Mouse (Mus musculus): ENCODE data around the gene Naaladl2. TPM values are rescaled to one million over a fixed set of nuclear protein-coding genes. Genes with fewer than 3 reads are reported as not detected.

Naaladl2 gene
- total RNA-seq, 4 experiments from 2014 or later, result 2.9 to 4.6 (median 3.0) TPM

DNA sequence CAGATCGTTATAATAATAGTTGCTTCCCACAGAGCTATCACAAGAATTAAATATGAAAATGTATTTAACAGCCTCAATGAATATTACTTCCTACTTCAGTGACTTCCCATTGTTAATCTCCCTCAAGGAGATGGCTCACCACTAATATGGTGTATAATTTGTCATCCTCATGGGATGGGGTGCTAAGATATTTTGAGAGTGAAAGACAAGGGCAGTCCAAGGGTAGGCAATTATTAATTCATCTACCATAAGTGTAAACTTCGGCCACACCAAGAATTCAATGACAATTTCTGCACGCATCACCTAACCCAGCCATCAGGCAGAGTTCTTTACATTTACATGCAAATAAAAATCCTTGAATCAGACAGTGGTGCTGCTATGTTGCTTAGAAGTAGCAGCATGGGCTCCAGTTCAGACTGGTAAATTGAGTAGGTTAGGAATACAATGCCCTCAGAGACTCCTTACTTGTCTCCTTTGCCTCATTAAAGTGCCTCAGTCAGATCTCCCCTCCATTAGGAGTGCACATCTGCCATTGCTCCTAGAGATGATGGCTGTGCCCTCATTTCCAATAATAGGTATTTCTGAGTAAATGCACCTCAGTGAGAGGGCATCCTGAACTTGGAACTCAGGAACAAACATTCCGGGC, 438.2 kb downstream of the Naaladl2 start:
- no peak for DNase-seq (ENCODE audit: low spot score in 2 of 2)

DNA sequence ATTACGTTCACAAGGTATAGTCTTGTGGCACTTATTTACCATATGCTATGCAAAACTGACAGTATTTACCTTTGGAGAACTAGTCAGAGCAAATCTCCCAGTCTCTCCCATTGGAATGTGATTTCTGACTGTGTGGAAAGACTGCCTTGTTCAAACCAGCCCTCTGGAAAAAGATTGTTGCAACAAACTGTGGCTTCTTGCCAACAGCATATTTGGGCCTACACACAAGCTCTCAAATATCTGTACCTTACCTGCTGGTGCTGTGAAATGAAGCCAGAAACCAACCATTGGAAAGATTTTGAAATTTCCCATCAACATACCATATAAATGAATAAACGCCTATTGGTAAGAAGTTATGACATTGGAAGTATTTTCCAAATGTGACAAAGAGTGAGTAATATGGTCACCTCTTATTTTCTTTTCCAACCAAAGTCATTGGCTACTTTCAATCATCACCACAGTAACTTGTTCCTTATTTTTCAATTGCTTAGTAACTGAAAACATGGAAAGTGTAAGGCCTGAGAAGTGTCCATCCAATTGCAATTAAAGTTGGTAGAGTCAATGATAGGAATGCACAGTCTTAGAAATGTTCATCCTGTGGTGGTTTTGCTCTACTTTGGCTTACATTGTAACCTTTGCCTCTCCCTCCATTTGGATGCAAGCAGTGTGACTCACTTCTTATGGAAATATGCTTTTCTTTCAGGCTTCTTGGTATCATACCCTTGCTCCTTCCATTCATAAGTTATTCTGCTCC, 453.7 kb downstream of the Naaladl2 start:
- DNase-seq (ENCODE audit: low spot score in 2 of 2), result no peak

DNA sequence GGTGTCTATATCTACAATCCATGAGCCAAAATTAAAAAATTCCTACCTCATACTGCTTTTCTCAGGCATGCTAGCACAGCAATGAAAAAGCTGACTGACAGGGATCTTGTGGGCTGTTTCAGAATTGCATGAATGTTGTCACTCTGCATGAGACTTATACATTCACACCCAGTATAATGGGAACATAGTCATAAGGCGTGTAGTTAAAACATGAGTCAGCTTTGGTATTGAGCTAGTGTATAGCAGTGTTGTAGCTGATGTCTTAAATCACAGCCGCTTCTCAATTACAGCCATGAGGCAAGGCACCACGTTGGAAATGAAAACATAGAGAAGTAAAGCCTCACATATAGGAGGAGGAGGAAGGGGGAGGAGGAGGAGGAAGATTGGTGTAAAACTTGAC, 473.6 kb downstream of the Naaladl2 start:
- DNase-seq (ENCODE audit: low spot score in 2 of 2), result no peak

DNA sequence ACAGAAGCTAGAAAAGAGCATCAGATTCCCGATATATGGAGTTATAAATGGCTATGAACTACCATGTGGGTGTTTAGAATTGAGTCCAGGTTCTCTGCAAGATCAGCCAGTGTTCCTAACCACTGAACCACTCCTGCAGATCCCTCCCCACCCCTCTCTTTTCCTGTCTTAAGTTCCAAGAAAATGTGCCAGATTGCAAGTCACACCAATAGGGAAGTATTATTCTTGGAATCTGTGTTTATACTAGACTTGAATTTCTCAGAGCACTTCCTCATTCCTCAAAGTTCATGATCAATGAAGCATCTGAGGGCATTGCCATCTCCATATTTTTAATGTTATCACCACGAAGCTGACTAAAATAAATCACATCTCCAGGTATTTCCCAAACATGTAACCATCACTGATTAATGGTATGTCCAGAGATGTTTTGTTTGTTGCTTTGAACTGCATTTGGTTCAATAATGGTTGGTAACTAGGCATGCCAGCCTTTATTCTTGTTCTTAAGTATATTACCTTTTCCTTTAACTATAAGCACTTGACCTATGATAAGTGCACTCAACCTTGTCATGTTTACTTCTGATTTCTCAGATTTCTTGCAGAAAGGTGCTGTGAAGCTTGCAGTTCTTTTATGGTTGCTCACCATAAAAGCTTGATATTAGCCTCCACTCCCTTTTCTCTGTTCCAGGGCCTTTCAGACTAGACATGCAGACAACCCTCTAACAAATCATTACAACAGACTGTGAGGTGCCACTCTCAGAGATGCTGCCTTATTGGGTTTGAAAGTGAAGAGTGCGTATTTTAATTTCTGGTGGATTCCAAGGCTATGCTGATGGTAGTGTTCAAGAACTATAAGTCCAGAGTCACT, 475.8 kb downstream of the Naaladl2 start:
- DNase-seq (ENCODE audit: low spot score in 2 of 2), result no peak

DNA sequence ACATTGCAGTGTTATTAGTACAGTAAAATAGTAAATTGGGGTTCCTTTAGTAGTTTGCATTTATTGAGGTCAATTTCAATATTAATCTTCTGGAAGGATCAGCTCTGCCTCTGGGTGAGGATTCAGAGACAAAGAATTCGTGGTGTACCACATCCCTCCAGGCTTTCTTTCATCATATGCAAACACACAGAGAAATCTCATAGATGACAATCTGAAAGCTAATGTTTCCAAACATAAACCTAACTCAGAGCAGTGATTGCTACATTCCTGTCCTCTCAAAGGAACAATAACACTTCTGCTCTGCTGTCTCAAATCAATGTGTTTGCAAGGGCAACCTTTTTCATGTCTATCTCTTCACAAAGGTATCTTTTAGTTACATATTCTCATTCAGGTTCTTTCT, 478.7 kb downstream of the Naaladl2 start:
- DNase-seq (ENCODE audit: low spot score in 2 of 2), result no peak

DNA sequence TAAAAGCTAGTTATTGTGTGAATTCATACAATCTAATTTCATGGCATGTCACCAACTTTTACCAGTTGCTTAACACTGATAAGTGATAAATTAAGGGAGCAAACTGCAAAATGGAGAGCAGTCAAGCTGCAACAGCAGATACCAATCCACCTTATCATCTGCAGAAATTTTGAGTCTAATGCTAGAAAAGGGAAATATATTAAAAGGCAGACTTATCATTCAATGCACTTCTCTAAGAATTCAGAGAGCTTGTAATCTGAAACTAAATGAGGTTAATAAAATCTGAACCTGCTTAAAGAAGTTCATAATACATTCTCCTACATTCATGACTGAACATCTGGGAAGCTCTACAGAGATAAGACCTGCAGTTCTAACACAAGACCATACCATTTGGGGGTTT, 480.3 kb downstream of the Naaladl2 start:
- DNase-seq (ENCODE audit: low spot score in 2 of 2), result no peak

DNA sequence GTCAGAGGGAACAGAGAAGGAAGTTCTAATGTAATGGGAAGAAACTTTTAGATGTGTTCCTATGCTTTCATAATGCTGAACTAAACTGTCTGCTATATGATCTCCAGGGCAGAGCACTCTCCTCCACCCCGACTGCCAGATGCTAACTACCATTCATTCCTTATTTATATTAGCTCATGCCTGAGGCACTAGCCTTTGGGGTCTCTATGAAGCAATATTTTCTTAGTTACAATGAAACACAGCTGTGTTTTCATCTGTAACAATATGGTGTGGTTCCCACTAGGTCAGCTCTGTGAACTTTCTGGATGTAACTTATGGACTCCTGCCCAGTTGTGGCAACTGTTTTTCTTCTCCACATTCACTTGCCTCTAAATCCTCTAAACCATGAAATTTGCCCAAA, 514.0 kb downstream of the Naaladl2 start:
- DNase-seq (ENCODE audit: low spot score in 2 of 2), result no peak

DNA sequence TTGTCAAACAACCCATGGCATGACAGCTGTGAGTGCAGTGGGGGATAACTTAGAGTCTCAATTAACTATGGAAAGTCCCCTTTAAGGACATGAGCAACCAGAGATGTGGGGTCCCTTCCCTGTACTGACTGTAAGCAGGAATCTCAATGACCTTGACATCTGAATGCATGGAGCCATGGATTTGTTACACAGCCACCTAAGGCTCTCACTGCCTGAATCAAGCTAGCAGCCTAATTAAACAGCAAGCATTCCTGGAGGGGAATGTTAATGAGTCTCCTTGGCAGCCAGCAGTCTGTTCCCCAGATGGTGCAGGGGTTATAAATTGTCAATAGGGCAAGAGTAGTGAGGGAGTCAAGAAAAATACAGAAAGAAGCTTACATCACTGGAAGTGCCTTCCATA, 538.6 kb downstream of the Naaladl2 start:
- peak; percentile 6 to 8 for DNase-seq (ENCODE audit: low spot score in 2 of 2)

DNA sequence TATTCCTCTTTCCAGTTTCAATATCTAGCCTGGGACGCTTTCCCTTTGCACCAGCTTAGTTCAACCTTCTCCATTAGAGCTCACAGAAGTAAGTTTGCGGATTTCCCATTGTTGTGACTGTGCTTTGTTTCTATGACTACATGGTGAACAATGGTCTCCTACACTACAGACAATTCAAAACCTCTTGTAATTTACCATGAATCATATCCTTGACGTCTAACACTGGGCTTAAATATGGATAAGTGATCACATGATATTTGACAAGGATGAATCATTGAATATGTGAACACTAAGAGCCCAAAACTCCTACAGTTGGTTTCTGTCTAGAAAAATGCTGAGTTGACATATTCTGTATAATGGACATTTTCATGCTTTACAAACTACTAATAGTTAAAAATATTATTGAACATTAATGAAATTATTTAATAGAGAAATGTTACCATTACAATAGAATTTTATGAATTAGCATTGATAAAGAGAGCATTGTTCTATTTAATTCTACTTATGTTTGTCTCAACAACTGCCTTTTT, 539.2 kb downstream of the Naaladl2 start:
- no peak for DNase-seq (ENCODE audit: low spot score in 2 of 2)

DNA sequence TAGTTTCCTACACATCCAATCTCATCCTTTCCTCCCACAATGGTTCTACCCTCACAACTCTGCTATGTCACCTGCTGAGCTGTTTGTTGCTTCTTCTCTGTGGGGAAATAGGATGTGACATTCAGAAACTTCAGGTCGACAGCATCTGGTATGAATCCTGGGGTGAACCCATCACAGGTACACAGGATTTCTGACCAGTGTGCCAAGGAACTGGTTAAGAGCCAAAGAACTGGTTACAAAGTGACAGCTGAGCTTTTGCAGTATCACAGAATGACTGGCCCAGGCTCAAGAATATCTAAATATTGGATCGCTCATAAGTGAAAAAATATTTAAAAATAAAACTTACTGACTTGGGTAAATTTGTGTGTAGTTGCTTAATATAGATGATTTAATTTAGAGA, 548.6 kb downstream of the Naaladl2 start:
- DNase-seq (ENCODE audit: low spot score in 2 of 2), result no peak

DNA sequence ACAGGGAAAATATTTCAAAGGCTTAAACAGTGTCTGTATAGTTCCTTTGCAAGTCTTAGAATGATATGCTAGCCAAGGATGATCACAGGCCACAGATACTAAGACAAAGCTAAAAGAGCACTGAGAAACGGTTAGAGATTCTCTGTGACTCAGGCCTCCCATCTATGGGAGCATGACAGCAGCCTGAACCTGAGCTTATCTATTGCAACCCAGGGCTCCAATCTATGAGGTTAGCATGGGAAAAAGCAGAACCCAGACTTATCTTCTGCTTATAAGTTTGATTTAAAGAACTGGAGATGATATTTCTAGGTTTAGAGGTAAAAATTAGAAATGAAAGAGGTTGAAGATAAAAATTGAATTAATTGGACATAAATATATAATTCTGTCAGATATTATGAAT, 587.4 kb downstream of the Naaladl2 start:
- no peak for DNase-seq (ENCODE audit: low spot score in 2 of 2)

DNA sequence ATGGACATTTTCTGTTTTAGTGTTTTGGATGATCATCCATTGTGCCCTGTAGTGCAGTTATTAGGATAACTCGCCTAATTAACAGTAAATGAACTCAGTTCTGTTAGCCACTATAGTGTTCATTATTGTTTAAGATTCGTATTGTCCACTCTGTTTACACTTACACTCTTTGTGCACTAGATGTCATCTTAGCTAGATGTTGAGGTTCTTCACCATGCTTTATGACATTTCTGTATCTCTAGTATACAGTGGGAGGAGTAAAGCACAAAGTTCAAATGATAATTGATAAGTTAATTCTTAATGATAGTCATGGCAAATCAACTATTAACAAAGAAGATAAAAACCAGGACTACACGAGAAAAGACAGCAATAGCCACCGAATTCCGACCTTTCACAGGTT, 590.4 kb downstream of the Naaladl2 start:
- DNase-seq (ENCODE audit: low spot score in 2 of 2), result no peak

DNA sequence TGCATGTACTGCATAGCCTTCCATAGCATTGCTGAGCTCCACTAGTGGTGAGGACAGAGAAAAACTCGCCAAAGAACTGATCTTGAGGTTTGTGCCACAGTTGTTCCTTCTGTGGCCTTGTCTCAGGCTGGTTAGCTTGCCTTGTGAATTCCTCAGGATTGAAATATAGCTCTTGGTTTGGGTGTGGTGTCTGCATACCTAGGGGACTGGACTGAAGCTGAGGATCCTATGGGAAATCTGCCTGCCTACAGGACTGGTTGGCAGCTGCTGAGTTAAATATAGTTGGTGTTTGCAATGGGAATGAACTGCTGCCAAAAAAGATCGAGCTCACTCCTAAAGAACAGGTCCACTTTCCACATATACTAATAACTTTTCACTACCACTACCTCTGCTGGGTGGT, 591.4 kb downstream of the Naaladl2 start:
- no peak for DNase-seq (ENCODE audit: low spot score in 2 of 2)

DNA sequence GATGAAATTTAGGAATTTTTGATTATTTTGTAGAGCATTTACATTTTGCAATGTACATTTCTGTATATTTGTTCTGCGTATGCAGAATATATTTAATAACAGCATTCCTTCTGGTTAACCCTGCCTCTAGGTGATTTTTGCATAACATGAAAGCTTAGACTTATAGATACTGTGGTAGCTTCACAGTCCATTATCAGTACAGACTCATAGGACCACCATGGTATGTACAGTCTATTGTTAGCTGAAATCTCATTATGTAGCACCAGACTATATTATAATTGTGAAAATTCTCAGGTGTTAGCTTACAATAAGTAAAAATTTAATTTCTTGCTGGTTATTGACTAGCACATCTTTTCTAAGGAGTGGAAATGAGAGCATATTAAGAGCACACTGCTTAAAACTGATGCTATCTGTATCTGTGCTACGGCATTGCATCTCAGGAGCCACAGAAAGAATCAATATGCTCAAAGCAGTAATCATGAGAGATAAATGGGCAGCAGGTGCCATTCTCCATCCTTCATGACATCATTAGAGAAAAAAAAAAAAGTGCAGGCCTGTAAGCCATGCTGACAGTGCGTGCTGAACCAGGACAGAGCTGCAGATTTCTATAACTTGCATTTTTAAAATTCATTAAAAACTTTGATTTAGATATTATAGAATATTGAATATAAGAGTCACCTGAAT, 610.1 kb downstream of the Naaladl2 start:
- no peak for DNase-seq (ENCODE audit: low spot score in 2 of 2)

DNA sequence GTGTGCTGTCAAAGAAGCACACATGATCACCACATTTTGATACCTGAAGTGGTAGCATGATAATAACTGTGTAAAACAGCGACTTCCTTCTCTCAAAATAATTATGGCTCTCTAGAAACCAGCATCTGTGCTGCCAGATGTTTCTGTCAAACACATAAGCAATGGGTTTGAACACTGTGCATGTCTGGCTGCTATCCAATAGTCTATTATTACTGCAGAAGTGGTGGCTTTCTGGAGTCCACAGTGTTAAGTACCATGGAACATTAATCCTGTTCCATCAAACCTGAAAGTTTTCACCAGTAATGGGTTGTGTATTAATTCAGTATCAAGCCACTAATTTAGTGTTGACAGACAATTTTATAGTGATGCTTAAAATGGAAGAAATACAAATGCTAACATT, 629.1 kb downstream of the Naaladl2 start:
- DNase-seq (ENCODE audit: low spot score in 2 of 2), result no peak

DNA sequence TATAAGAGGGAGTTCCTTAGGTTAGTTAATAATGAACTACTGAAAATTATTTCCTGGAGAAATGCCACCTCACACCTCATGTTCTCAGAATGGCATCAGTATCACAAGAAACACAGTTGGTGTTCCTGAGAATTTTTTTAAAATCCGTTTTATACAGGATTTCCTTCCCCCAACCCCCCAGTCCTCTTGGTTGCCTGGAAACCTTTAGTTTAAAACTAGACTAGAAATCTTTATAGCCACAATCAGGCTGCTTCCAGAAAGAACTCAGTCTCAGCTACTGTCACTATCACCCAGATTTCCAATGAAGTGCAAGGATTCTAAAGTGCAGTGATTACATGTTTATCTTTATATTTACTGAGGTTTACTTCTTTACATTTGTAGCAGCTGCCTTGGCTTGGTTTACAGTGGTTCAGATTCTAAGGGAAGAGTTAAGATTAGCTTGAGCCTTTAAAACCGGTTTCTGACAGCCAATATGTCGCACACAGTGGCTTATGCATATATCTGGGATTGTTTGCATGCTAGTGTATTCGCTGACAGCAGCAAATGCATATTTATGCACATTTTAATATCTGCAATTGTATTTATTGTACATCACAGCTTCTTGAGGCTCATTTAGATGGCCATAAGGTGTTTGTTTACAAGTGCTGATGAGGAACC, 657.5 kb downstream of the Naaladl2 start:
- no peak for DNase-seq (ENCODE audit: low spot score in 2 of 2)

DNA sequence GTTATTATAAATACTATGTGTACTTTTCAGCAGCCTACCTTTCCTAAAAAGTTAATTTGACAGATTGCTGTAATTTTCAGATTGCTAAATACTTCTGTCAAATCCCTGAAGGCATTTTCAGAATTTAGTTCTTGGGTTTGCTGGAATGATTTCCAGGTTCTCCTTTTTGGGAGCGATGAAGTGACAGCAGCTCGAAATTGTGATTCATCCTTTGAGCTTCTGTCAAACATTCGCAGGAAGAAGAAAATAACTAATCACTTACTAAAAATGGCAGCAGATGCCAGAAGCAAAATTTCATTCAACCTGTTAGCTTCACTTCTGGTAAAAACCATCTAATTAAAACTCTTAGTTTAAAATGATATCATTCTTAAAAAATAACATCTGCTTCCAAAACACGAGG, 680.1 kb downstream of the Naaladl2 start:
- DNase-seq (ENCODE audit: low spot score in 2 of 2), result peak; percentile 7 to 42

DNA sequence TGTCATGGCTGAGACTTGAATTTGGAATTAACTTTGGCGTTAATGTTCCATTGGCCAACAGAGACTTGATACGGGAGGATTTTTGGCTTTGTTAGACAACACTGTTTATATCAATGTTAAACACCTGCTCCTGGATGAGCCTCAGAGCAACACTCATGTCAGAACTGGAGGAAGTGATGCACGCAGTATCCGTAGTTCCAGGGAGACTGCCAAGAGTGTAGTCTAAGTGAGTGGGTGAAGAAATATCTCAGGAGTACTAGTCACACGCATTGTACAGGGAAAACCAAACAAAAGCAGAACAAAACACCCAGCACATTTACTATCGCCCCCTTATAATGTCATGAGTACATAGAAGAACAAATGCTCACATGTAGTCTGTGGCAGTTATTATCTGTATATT, 703.4 kb downstream of the Naaladl2 start:
- no peak for DNase-seq (ENCODE audit: low spot score in 2 of 2)

DNA sequence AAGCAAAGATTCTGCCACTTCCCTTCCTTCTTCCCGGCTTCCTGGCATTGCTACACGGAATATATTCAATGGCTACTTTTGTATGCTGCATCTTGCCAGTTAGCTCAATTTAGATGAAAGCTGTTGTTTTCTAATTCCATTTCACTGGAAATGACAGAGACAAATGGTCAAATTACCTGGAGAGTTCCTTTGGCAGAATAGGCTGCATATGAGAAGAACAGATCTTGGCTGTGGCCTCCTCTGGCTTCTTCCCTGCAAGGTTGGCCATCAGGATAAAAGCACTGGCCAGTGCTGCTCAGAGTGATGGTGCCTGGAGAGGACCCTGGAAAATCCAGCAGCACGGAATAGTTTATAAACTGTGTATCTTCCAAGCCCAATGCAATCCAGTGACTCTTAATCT, 711.3 kb downstream of the Naaladl2 start:
- no peak for DNase-seq (ENCODE audit: low spot score in 2 of 2)

DNA sequence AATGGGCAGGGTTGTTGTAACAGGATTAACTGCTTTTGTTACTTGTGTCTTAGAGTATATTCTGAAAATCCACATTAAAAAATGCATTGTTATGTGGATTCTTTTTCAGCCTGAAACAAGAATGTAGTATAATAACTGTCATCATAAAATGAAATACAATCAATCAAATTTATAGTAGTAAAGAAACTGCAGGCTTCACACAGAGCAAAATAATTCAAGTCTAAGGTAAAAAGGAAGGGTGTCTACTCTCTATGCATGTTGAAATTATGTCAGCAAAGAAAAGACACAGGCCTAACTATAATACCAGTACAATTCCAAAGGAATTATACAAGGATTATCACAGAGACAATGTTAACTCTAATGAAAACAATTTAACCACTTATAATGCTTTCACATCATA, 752.3 kb downstream of the Naaladl2 start:
- no peak for DNase-seq (ENCODE audit: low spot score in 2 of 2)

DNA sequence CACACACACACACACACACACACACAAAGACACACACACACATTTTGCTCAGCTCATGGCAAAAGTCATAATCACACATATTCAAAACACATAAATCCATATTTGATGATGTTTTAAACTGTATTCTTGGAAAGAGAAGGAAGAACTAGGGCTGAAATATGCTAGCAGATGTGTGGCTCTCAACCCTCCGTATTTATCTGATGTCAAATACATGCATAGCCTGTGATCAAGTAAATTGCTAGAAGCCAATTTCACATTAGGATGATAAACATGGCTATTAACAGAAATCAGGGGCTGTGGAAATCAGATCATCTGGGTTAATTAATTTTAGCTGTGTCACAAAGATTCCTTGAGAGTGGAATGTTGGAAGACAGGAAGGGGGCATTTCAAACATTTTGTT, 752.8 kb downstream of the Naaladl2 start:
- DNase-seq (ENCODE audit: low spot score in 2 of 2), result no peak
